Mouse (Mus musculus): ENCODE measurements at regions not wholly inside any gene's neighbourhood (a gene's known extent, or its start where the extent isn't known, plus 50 kb on each side); places are given as distances from the start of the nearest gene placed in this dataset.

DNA sequence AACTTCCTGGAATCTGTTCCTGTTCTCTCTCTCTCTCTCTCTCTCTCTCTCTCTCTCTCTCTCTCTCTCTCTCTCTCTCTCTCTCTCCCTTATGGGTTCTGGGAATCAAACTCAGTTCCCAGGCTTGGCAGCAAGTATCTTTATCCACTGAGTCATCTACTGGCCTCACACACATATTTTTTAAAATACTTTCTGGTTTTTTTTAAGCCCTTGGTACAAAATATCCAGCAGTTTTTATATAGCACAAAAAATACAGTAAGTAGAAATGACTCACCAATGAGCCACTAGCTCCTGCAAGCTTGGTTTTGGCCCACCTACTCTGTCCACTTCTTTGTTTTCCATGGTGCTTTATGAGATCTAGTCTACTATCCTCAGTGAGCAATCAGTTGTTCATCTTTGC is 266.0 kb downstream of the Wdr72 start:
- no peak for TF ChIP-seq POLR2A (IDR thresholded peaks at IDR 0.05; ENCODE audit: insufficient read depth, low read length)
- TF ChIP-seq CTCF (IDR thresholded peaks at IDR 0.05; ENCODE audit: low read depth, low read length), result no peak

Data from ES-Bruce4 (cell line).